Mouse (Mus musculus) layer of hippocampus, postnatal 25 days (tissue): Measurements from ENCODE around the gene Max. TPM values are rescaled to one million over a fixed set of nuclear protein-coding genes. Genes with fewer than 3 reads are reported as not detected.

ENCODE experiments used
- DNase-seq, 2 experiments: peaks; one replicate each; pipeline ENCODE4 v3.0.0; 2022; ENCODE audit warnings: mixed read lengths in 2 of 2, low spot score in 1 of 2; ENCODE audit errors: extremely low spot score in 1 of 2
- total RNA-seq, 2 experiments: library from RNA; stranded (reverse); gene quantifications; 2 replicates each; pipeline ENCODE4 v1.2.3; 2021

Max gene
- total RNA-seq, 2 experiments from 2014 or later: 63.6 to 71.3 TPM

DNA sequence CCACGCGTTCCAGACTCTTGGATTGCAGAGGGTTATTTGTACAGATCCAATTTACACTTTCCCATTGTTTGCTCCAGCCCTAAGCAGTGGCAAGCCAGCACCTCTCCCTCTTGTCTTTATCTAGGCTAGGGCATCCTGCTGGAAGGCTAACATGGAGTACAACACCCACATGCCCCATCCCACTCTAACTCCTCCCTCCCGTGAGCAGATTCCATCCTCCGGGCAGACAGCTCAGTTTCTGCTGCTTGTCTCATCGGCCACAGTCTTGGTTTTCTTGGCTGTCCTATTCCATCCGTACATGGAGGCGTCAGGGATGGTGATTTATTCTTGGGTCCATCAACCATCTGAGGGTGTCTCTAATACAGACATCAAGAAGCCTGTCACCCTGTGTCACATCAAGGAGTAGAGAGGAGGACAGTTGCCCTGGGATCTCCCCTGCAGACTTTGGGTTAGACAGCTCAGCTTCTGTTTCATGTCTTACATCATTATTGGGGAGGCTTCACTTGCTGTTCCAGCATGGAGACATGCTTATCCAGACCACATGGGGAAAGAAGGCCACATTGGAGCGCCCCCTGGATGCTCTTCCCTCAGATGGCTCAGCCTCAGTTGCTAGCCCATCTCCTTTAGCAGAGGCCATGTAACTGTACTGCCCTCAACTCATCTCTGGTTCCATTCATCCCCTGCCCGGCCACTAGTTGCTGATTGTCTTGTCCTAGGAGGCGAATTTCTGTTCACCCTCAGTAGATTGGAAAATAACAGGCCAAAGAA is 67.0 kb downstream of the Max start:
- no peak for DNase-seq

DNA sequence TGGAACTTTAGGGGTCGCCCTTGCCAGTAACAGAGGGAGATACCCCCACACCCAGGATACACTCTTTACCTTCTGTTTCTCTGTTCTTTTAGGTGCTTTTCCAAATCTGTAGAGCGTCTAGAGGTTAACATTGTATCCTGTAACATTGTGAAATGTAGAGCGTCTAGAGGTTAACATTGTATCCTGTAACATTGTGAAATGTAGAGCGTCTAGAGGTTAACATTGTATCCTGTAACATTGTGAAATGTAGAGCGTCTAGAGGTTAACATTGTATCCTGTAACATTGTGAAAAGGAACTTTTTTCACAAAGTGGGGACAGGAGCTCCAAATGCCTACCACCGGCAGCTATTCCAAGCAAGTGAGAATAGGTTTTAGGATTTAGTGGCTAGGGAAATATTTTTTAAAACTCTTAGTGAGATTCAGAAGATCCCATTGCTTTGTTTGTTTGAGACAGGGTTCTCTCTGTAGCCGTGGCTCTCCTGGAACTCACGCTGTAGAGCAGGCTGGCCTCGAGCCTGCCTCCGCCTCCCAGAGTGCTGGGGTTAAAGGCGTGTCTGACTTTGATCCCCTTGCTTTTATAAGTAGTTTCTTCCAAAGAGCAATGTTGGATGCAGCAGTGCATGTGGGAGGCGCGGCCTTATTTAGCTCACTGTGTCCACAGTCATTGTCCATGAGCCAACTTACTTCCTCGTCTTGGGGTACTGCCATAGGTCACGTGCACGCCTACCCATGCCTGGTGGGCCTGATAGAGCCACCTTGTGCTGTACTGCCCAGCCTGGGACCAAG is 68.9 kb downstream of the Max start:
- DNase-seq: no peak

DNA sequence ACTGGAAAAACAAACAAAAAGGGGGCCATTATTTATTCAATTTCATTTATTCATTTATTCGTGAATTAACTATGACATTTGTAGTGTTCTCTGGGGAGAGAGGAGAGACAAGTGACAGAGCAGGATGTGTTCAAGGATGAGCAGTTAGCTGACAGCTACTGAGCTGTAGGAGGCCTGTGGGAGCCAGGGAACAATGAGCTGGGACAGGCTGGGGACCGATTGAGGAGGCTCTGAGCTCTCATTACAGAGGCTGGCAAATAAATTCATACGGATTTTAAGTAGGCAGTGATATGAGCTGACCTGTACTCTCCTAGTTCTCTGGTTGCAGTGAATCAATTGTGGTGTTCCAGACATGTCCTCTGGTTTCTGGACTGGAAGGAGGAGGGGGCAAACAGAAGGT is 70.8 kb downstream of the Max start:
- no peak for DNase-seq

DNA sequence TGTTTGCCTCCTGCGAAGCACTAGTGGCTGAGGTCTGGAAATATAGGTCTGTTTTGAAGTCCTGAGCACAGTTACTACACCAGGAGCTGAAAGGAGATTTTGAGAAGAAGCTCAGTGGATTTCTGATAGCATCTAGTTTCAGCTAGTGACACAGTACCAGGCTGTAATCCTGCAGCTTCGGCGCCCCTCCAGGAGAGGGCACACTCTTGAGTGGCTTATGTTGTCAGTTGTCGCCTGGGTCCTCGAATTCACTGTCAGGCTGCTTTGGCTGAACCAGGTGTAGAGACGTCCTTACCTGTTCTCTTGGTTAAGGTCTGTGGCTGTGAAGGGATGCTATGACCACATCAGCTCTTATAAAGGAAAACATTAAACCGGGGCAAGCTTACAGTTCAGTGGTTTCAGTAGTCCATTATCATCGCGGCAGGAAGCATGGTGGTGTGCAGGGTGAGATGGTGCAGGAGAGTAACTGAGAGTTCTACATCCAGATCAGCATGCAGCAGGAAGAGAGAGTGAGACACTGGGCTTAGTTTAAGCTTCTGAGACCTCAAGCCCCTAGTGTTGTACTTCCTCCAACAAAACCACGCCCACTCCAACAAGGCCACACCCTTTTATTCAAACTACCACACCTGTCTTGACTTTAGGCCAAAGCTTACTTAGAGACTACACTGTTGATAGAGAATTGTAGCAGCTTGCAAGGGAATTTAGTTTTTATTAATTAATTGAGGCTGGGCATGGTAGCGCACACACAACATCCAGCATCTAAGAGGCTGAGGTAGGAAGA is 72.4 kb downstream of the Max start:
- DNase-seq: no peak

DNA sequence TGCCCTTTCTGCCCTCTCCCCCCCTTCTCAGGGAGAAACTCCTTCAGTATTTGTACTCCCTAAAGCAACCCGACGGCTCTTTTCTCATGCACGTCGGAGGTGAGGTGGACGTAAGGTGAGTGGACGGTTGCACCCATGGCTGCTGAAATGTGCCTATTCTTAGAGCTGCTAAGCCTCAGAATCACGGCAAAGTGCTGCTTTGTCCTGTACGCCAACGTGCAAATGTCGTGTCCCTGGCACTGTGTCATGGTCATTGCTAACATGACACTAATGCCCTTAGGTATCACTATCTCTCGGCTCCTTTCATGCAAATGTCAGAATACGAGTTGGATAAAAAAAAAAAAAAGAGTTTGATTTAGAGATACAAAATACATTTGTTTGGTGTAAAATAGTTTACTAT is 74.1 kb downstream of the Max start:
- DNase-seq: no peak

Other genes starting within 250 kb of the Max start
- gene Churc1, start 196.7 kb downstream of the Max start, total RNA-seq: 10 to 100 TPM; 38.0 to 39.8 TPM
- gene Fntb, start 196.6 kb downstream of the Max start, total RNA-seq: 10 to 100 TPM; 25.1 to 25.8 TPM
- gene Gpx2, start 166.6 kb downstream of the Max start, total RNA-seq: under 1 TPM in 1 of 2 experiments, not detected in 1; 0.20 TPM
- gene Rab15, start 139.3 kb downstream of the Max start, total RNA-seq: 100 to 1,000 TPM; 193 to 201 TPM